Mouse (Mus musculus): ENCODE measurements at regions not wholly inside any gene's neighbourhood (a gene's known extent, or its start where the extent isn't known, plus 50 kb on each side); places are given as distances from the start of the nearest gene placed in this dataset.

GRCm38 (mm10) chr10:25776697-25777096 lies 240.6 kb upstream of the Smlr1 start:
- no peak for TF ChIP-seq POLR2A (IDR thresholded peaks at IDR 0.05; ENCODE audit: borderline replicate concordance, extremely low read depth, insufficient read depth, insufficient read length, poor library complexity, severe bottlenecking)
- no peak for TF ChIP-seq CTCF (IDR thresholded peaks at IDR 0.05; ENCODE audit: borderline replicate concordance, extremely low read depth, insufficient read depth, insufficient read length)
- DNase-seq (ENCODE audit: low read depth) = peak; percentile 58

GRCm38 (mm10) chr10:25770051-25770450 lies 234.0 kb upstream of the Smlr1 start:
- no peak for TF ChIP-seq CTCF (IDR thresholded peaks at IDR 0.05; ENCODE audit: borderline replicate concordance, extremely low read depth, insufficient read depth, insufficient read length)
- TF ChIP-seq POLR2A (IDR thresholded peaks at IDR 0.05; ENCODE audit: borderline replicate concordance, extremely low read depth, insufficient read depth, insufficient read length, poor library complexity, severe bottlenecking) = no peak
- no peak for DNase-seq (ENCODE audit: low read depth)

- TF ChIP-seq CTCF (IDR thresholded peaks at IDR 0.05; ENCODE audit: borderline replicate concordance, extremely low read depth, insufficient read depth, insufficient read length) (no peak), POLR2A (IDR thresholded peaks at IDR 0.05; ENCODE audit: borderline replicate concordance, extremely low read depth, insufficient read depth, insufficient read length, poor library complexity, severe bottlenecking) (no peak)
- DNase-seq (ENCODE audit: low read depth) = no peak
Measured at GRCm38 (mm10) chr10:25768456-25768855, 232.4 kb upstream of the Smlr1 start.

- no peak for TF ChIP-seq POLR2A (IDR thresholded peaks at IDR 0.05; ENCODE audit: borderline replicate concordance, extremely low read depth, insufficient read depth, insufficient read length, poor library complexity, severe bottlenecking)
- no peak for TF ChIP-seq CTCF (IDR thresholded peaks at IDR 0.05; ENCODE audit: borderline replicate concordance, extremely low read depth, insufficient read depth, insufficient read length)
- DNase-seq (ENCODE audit: low read depth) = no peak
Measured at GRCm38 (mm10) chr10:25754300-25754699, 218.2 kb upstream of the Smlr1 start.

GRCm38 (mm10) chr10:25742678-25743077 lies 206.6 kb upstream of the Smlr1 start:
- TF ChIP-seq POLR2A (IDR thresholded peaks at IDR 0.05; ENCODE audit: borderline replicate concordance, extremely low read depth, insufficient read depth, insufficient read length, poor library complexity, severe bottlenecking) (no peak), CTCF (IDR thresholded peaks at IDR 0.05; ENCODE audit: borderline replicate concordance, extremely low read depth, insufficient read depth, insufficient read length) (no peak)
- peak; percentile 42 for DNase-seq (ENCODE audit: low read depth)

GRCm38 (mm10) chr10:25740956-25741355 lies 204.9 kb upstream of the Smlr1 start:
- DNase-seq (ENCODE audit: low read depth) = no peak
- TF ChIP-seq POLR2A (IDR thresholded peaks at IDR 0.05; ENCODE audit: borderline replicate concordance, extremely low read depth, insufficient read depth, insufficient read length, poor library complexity, severe bottlenecking) (no peak), CTCF (IDR thresholded peaks at IDR 0.05; ENCODE audit: borderline replicate concordance, extremely low read depth, insufficient read depth, insufficient read length) (no peak)

GRCm38 (mm10) chr10:25730470-25730869 lies 194.4 kb upstream of the Smlr1 start:
- no peak for TF ChIP-seq POLR2A (IDR thresholded peaks at IDR 0.05; ENCODE audit: borderline replicate concordance, extremely low read depth, insufficient read depth, insufficient read length, poor library complexity, severe bottlenecking)
- TF ChIP-seq CTCF (IDR thresholded peaks at IDR 0.05; ENCODE audit: borderline replicate concordance, extremely low read depth, insufficient read depth, insufficient read length) = no peak
- peak; percentile 76 for DNase-seq (ENCODE audit: low read depth)

- no peak for DNase-seq (ENCODE audit: low read depth)
- no peak for TF ChIP-seq POLR2A (IDR thresholded peaks at IDR 0.05; ENCODE audit: borderline replicate concordance, extremely low read depth, insufficient read depth, insufficient read length, poor library complexity, severe bottlenecking)
- no peak for TF ChIP-seq CTCF (IDR thresholded peaks at IDR 0.05; ENCODE audit: borderline replicate concordance, extremely low read depth, insufficient read depth, insufficient read length)
Measured at GRCm38 (mm10) chr10:25723966-25724365, 187.9 kb upstream of the Smlr1 start.

- no peak for DNase-seq (ENCODE audit: low read depth)
- TF ChIP-seq POLR2A (IDR thresholded peaks at IDR 0.05; ENCODE audit: borderline replicate concordance, extremely low read depth, insufficient read depth, insufficient read length, poor library complexity, severe bottlenecking) = no peak
- TF ChIP-seq CTCF (IDR thresholded peaks at IDR 0.05; ENCODE audit: borderline replicate concordance, extremely low read depth, insufficient read depth, insufficient read length) = no peak
Measured at GRCm38 (mm10) chr10:25715747-25716146, 179.7 kb upstream of the Smlr1 start.

- TF ChIP-seq POLR2A (IDR thresholded peaks at IDR 0.05; ENCODE audit: borderline replicate concordance, extremely low read depth, insufficient read depth, insufficient read length, poor library complexity, severe bottlenecking) (no peak), CTCF (IDR thresholded peaks at IDR 0.05; ENCODE audit: borderline replicate concordance, extremely low read depth, insufficient read depth, insufficient read length) (no peak)
- DNase-seq (ENCODE audit: low read depth) = no peak
Measured at GRCm38 (mm10) chr10:25714636-25715035, 178.6 kb upstream of the Smlr1 start.

GRCm38 (mm10) chr10:25714041-25714440 lies 178.0 kb upstream of the Smlr1 start:
- no peak for TF ChIP-seq CTCF (IDR thresholded peaks at IDR 0.05; ENCODE audit: borderline replicate concordance, extremely low read depth, insufficient read depth, insufficient read length)
- TF ChIP-seq POLR2A (IDR thresholded peaks at IDR 0.05; ENCODE audit: borderline replicate concordance, extremely low read depth, insufficient read depth, insufficient read length, poor library complexity, severe bottlenecking) = no peak
- DNase-seq (ENCODE audit: low read depth) = peak; percentile 56

- TF ChIP-seq CTCF (IDR thresholded peaks at IDR 0.05; ENCODE audit: borderline replicate concordance, extremely low read depth, insufficient read depth, insufficient read length) = no peak
- TF ChIP-seq POLR2A (IDR thresholded peaks at IDR 0.05; ENCODE audit: borderline replicate concordance, extremely low read depth, insufficient read depth, insufficient read length, poor library complexity, severe bottlenecking) = no peak
- DNase-seq (ENCODE audit: low read depth) = peak; percentile 64
Measured at GRCm38 (mm10) chr10:25707951-25708350, 171.9 kb upstream of the Smlr1 start.
